Mouse (Mus musculus): Measurements from ENCODE around the gene Scamp5. TPM values are rescaled to one million over a fixed set of nuclear protein-coding genes. Genes with fewer than 3 reads are reported as not detected.
A peak's percentile ranks its signal among the peaks of the same experiment; 100 is the strongest.
"Not testable (repeated sequence)": the region's sequence is repeated elsewhere in the genome, so short reads cannot be mapped to it uniquely, and the experiment has no call there.

The Scamp5 gene
- polyA plus RNA-seq, 1 experiment, result 119 TPM

GRCm38 (mm10) chr9:57428391-57428790 lies 39.5 kb downstream of the Scamp5 start:
- H3K27me3 ChIP-seq (ENCODE audit: control insufficient read depth, insufficient read depth, low read length), result no peaks in the 10 kb centered on the region
- H3K4me1 ChIP-seq (ENCODE audit: control insufficient read depth, insufficient read depth, insufficient read length, low read length), result peaks cover 2% of the 10 kb centered on the region
- peaks cover 4% of the 10 kb centered on the region; the same call in 1 of the 2 replicates for H3K36me3 ChIP-seq (ENCODE audit: control insufficient read depth, insufficient read depth, low read length)
- 61% methylated on average over 4 of the region's 4 CpGs for WGBS
- no peak overlapping the region for H3K4me3 ChIP-seq (ENCODE audit: low read depth, low read length)
- TF ChIP-seq CTCF (IDR thresholded peaks at IDR 0.05; ENCODE audit: extremely low read depth, insufficient read length, insufficient replicate concordance, low read depth, low read length) (no peak), POLR2A (IDR thresholded peaks at IDR 0.05; ENCODE audit: low read depth, low read length) (no peak)
- H3K27ac ChIP-seq (ENCODE audit: insufficient read depth, low read depth, low read length), result no peak overlapping the region

- Histone ChIP-seq H3K36me3 (ENCODE audit: control insufficient read depth, insufficient read depth, low read length) (peaks cover 4% of the 10 kb centered on the region; the same call in 1 of the 2 replicates), H3K27me3 (ENCODE audit: control insufficient read depth, insufficient read depth, low read length) (no peaks in the 10 kb centered on the region), H3K27ac (ENCODE audit: insufficient read depth, low read depth, low read length) (no peak overlapping the region), H3K4me1 (ENCODE audit: control insufficient read depth, insufficient read depth, insufficient read length, low read length) (no peaks in the 10 kb centered on the region; the same call in none of the 2 replicates), H3K4me3 (ENCODE audit: low read depth, low read length) (no peak overlapping the region)
- WGBS, result 72% methylated on average over 4 of the region's 4 CpGs
- TF ChIP-seq POLR2A (IDR thresholded peaks at IDR 0.05; ENCODE audit: low read depth, low read length), result no peak
- no peak for TF ChIP-seq CTCF (IDR thresholded peaks at IDR 0.05; ENCODE audit: extremely low read depth, insufficient read length, insufficient replicate concordance, low read depth, low read length)
Observed at GRCm38 (mm10) chr9:57427937-57428336, 39.9 kb downstream of the Scamp5 start.

DNA sequence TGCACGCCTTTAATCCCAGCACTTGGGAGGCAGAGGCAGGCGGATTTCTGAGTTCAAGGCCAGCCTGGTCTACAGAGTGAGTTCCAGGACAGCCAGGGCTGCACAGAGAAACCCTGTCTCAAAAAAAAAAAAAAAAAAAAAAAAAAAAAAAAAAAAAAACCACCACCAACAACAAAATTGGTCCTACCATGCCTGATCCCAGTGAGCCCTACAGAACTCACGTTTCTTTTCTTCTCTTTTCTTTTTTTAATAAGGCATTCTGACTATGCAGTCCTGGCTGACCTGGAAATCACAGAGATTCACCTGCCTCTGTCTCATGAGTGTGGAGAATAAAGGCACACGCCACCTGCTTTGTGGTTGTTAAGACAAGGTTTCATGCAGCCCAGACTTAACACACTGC lies 40.7 kb downstream of the Scamp5 start:
- not testable (repeated sequence) for H3K4me3 ChIP-seq (ENCODE audit: low read depth, low read length); H3K4me1 ChIP-seq (ENCODE audit: control insufficient read depth, insufficient read depth, insufficient read length, low read length); H3K36me3 ChIP-seq (ENCODE audit: control insufficient read depth, insufficient read depth, low read length); H3K27ac ChIP-seq (ENCODE audit: insufficient read depth, low read depth, low read length); H3K27me3 ChIP-seq (ENCODE audit: control insufficient read depth, insufficient read depth, low read length)
- 89% methylated on average over 4 of the region's 4 CpGs for WGBS

DNA sequence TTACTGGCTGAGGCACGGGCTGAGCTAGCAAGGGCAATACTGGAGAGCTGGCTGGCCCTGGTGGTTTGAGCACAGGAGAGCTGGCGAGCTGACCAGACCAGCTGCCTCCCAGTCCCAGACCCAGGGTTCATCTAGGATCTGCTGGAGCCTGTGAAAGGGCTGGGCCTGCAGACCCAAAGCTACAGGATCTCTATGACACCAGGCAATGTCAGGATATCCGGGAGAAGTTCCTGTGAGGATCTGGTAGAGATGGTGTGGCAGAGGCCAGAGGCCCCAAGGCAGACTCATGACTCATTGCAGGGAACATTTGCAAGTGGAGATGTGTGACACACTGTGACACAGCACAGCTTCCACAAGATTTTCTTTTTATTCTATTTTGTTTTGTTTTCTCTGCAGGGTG lies 42.7 kb downstream of the Scamp5 start:
- Histone ChIP-seq H3K36me3 (ENCODE audit: control insufficient read depth, insufficient read depth, low read length) (peaks cover 4% of the 10 kb centered on the region; the same call in 1 of the 2 replicates), H3K4me3 (ENCODE audit: low read depth, low read length) (no peak overlapping the region), H3K4me1 (ENCODE audit: control insufficient read depth, insufficient read depth, insufficient read length, low read length) (peaks cover 14% of the 10 kb centered on the region), H3K27me3 (ENCODE audit: control insufficient read depth, insufficient read depth, low read length) (no peaks in the 10 kb centered on the region), H3K27ac (ENCODE audit: insufficient read depth, low read depth, low read length) (no peak overlapping the region)
- 77% methylated on average over 3 of the region's 3 CpGs for WGBS
- TF ChIP-seq CTCF (IDR thresholded peaks at IDR 0.05; ENCODE audit: extremely low read depth, insufficient read length, insufficient replicate concordance, low read depth, low read length) (no peak), POLR2A (IDR thresholded peaks at IDR 0.05; ENCODE audit: low read depth, low read length) (no peak)

- TF ChIP-seq CTCF (IDR thresholded peaks at IDR 0.05; ENCODE audit: extremely low read depth, insufficient read length, insufficient replicate concordance, low read depth, low read length) (no peak), POLR2A (IDR thresholded peaks at IDR 0.05; ENCODE audit: low read depth, low read length) (no peak)
Observed at GRCm38 (mm10) chr9:57424066-57424465, 43.8 kb downstream of the Scamp5 start.

DNA sequence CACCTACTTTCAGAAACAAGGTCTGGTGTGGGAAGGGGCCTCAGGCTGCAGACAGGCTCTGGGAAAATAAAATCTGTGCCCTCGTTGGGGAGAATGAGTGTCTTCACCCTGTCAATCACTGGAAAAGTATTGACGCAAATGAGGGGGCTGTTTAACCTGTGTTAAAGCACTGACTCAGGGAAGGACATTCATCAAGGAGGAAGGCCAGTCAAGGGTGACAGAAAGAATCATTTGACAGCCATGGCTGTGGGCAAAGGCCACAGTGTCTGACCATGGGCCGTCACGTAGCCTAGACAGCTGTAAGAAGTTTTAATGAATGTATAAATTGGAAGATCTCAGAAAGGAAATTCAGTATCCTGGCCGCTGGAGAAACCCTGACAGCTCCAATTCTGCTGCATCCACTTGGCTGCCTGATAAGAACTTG lies 46.2 kb downstream of the Scamp5 start:
- Histone ChIP-seq H3K27ac (ENCODE audit: insufficient read depth, low read depth, low read length) (peak overlapping the region; percentile 38; the same call in 1 of the 2 replicates), H3K4me3 (ENCODE audit: low read depth, low read length) (no peak overlapping the region), H3K36me3 (ENCODE audit: control insufficient read depth, insufficient read depth, low read length) (peaks cover 8% of the 10 kb centered on the region; the same call in 1 of the 2 replicates), H3K4me1 (ENCODE audit: control insufficient read depth, insufficient read depth, insufficient read length, low read length) (peaks cover 22% of the 10 kb centered on the region), H3K27me3 (ENCODE audit: control insufficient read depth, insufficient read depth, low read length) (no peaks in the 10 kb centered on the region)
- TF ChIP-seq CTCF (IDR thresholded peaks at IDR 0.05; ENCODE audit: extremely low read depth, insufficient read length, insufficient replicate concordance, low read depth, low read length), result no peak
- TF ChIP-seq POLR2A (IDR thresholded peaks at IDR 0.05; ENCODE audit: low read depth, low read length), result no peak
- 62% methylated on average over 5 of the region's 5 CpGs for WGBS

More at GRCm38 (mm10) chr9:57424066-57424465, 43.8 kb downstream of the Scamp5 start:
- no peak overlapping the region for H3K4me3 ChIP-seq (ENCODE audit: low read depth, low read length)
- peaks cover 4% of the 10 kb centered on the region; the same call in 1 of the 2 replicates for H3K36me3 ChIP-seq (ENCODE audit: control insufficient read depth, insufficient read depth, low read length)
- H3K27ac ChIP-seq (ENCODE audit: insufficient read depth, low read depth, low read length), result no peak overlapping the region
- WGBS, result 82% methylated on average over 6 of the region's 6 CpGs
- H3K4me1 ChIP-seq (ENCODE audit: control insufficient read depth, insufficient read depth, insufficient read length, low read length), result peaks cover 22% of the 10 kb centered on the region
- no peaks in the 10 kb centered on the region for H3K27me3 ChIP-seq (ENCODE audit: control insufficient read depth, insufficient read depth, low read length)

DNA sequence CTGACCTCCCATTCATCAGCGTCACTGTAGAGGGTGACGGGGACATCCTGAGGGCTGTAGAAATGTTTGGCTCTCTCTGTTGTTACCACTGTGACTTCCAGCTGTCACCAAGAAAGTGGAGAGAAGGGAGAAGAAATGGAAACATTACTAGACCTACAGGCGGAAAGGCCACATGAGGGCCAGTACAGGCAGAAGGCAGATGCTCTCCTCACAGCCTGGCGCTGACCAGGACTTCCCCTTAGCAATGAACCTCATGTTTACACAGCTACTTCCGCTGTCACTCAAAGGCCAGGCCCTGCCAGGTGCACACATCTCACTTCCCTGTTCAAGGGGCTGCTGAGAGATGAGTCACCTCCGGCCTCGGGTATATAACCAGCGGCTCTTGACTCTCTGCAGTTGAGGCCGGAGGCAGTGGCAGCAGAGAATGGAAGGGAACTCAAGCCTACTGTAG lies 46.7 kb downstream of the Scamp5 start:
- H3K27me3 ChIP-seq (ENCODE audit: control insufficient read depth, insufficient read depth, low read length), result no peaks in the 10 kb centered on the region
- peak overlapping the region; percentile 26 for H3K4me3 ChIP-seq (ENCODE audit: low read depth, low read length)
- peak overlapping the region; percentile 89 for H3K27ac ChIP-seq (ENCODE audit: insufficient read depth, low read depth, low read length)
- 10% methylated on average over 9 of the region's 9 CpGs for WGBS
- H3K4me1 ChIP-seq (ENCODE audit: control insufficient read depth, insufficient read depth, insufficient read length, low read length), result peaks cover 22% of the 10 kb centered on the region
- peak; percentile 56; the same call in 1 of the 2 replicates for TF ChIP-seq POLR2A (IDR thresholded peaks at IDR 0.05; ENCODE audit: low read depth, low read length)
- no peak; the same call in 1 of the 2 replicates for TF ChIP-seq CTCF (IDR thresholded peaks at IDR 0.05; ENCODE audit: extremely low read depth, insufficient read length, insufficient replicate concordance, low read depth, low read length)
- peaks cover 8% of the 10 kb centered on the region; the same call in 1 of the 2 replicates for H3K36me3 ChIP-seq (ENCODE audit: control insufficient read depth, insufficient read depth, low read length)
